Mouse (Mus musculus): ENCODE results near the gene Sfrp2. TPM values are rescaled to one million over a fixed set of nuclear protein-coding genes. Genes with fewer than 3 reads are reported as not detected.

Sfrp2 gene
- polyA plus RNA-seq, 1 experiment from 2014 or later = 86.6 TPM

- Histone ChIP-seq H3K4me2 (no peak overlapping the region), H3K4me3 (no peak overlapping the region), H3K4me1 (no peaks in the 10 kb centered on the region), H3K27ac (no peak overlapping the region), H3K9ac (no peak overlapping the region), H3K27me3 (no peaks in the 10 kb centered on the region), H3K36me3 (no peaks in the 10 kb centered on the region), H3K9me3 (no peaks in the 10 kb centered on the region)
- 63% methylated on average over 15 of the region's 15 CpGs for WGBS
- ATAC-seq (ENCODE audit: borderline replicate concordance, extremely low read depth, low FRiP score, low TSS enrichment) = no peak
Measured at GRCm38 (mm10) chr3:83755043-83755635, 11.0 kb upstream of the Sfrp2 start.

- Histone ChIP-seq H3K9ac (no peak overlapping the region), H3K36me3 (no peaks in the 10 kb centered on the region), H3K4me2 (no peak overlapping the region), H3K4me1 (no peaks in the 10 kb centered on the region), H3K4me3 (no peak overlapping the region), H3K9me3 (no peaks in the 10 kb centered on the region), H3K27ac (no peak overlapping the region), H3K27me3 (no peaks in the 10 kb centered on the region)
- 67% methylated on average over 6 of the region's 6 CpGs for WGBS
- ATAC-seq (ENCODE audit: borderline replicate concordance, extremely low read depth, low FRiP score, low TSS enrichment) = no peak
Measured at GRCm38 (mm10) chr3:83755666-83756065, 10.5 kb upstream of the Sfrp2 start.

- peaks cover 27% of the 10 kb centered on the region for H3K27me3 ChIP-seq
Measured at GRCm38 (mm10) chr3:83762361-83762760, 3.8 kb upstream of the Sfrp2 start.

GRCm38 (mm10) chr3:83763551-83764548 lies 2.3 kb upstream of the Sfrp2 start:
- Histone ChIP-seq H3K4me1 (peaks cover 27% of the 10 kb centered on the region), H3K4me3 (peak overlapping the region; percentile 39), H3K27me3 (peaks cover 36% of the 10 kb centered on the region), H3K9ac (peak overlapping the region; percentile 27; the same call in 1 of the 2 replicates), H3K36me3 (no peaks in the 10 kb centered on the region), H3K9me3 (no peaks in the 10 kb centered on the region), H3K27ac (no peak overlapping the region), H3K4me2 (peak overlapping the region; percentile 82)
- ATAC-seq (ENCODE audit: borderline replicate concordance, extremely low read depth, low FRiP score, low TSS enrichment) = peak; percentile 53; the same call in 1 of the 2 replicates
- WGBS = 8% methylated on average over 40 of the region's 40 CpGs

More at GRCm38 (mm10) chr3:83762361-83762760, 3.8 kb upstream of the Sfrp2 start:
- H3K4me3 ChIP-seq = no peak overlapping the region
- 70% methylated on average over 10 of the region's 10 CpGs for WGBS
- no peak overlapping the region for H3K9ac ChIP-seq
- ATAC-seq (ENCODE audit: borderline replicate concordance, extremely low read depth, low FRiP score, low TSS enrichment) = no peak
- no peak overlapping the region for H3K4me2 ChIP-seq
- H3K27ac ChIP-seq = no peak overlapping the region
- H3K9me3 ChIP-seq = no peaks in the 10 kb centered on the region
- H3K36me3 ChIP-seq = no peaks in the 10 kb centered on the region
- peaks cover 24% of the 10 kb centered on the region for H3K4me1 ChIP-seq

- Histone ChIP-seq H3K9ac (peak overlapping the region; percentile 54), H3K4me2 (peak overlapping the region; percentile 96), H3K9me3 (no peaks in the 10 kb centered on the region), H3K27ac (no peak overlapping the region), H3K36me3 (no peaks in the 10 kb centered on the region), H3K4me1 (peaks cover 28% of the 10 kb centered on the region), H3K4me3 (peak overlapping the region; percentile 52), H3K27me3 (peaks cover 38% of the 10 kb centered on the region)
- ATAC-seq (ENCODE audit: borderline replicate concordance, extremely low read depth, low FRiP score, low TSS enrichment) = peak; percentile 3
- WGBS = under 1% methylated on average over 25 of the region's 25 CpGs
Measured at GRCm38 (mm10) chr3:83766726-83767070, 577 bp downstream of the Sfrp2 start.

- 12% methylated on average over 10 of the region's 10 CpGs for WGBS
- Histone ChIP-seq H3K9ac (no peak overlapping the region), H3K36me3 (no peaks in the 10 kb centered on the region), H3K9me3 (no peaks in the 10 kb centered on the region), H3K27me3 (peaks cover 38% of the 10 kb centered on the region), H3K27ac (no peak overlapping the region), H3K4me3 (peak overlapping the region; percentile 52), H3K4me1 (peaks cover 28% of the 10 kb centered on the region), H3K4me2 (peak overlapping the region; percentile 96)
- ATAC-seq (ENCODE audit: borderline replicate concordance, extremely low read depth, low FRiP score, low TSS enrichment) = no peak
Measured at GRCm38 (mm10) chr3:83767121-83767520, 1.0 kb downstream of the Sfrp2 start.

GRCm38 (mm10) chr3:83768293-83769035 lies 2.3 kb downstream of the Sfrp2 start:
- Histone ChIP-seq H3K36me3 (no peaks in the 10 kb centered on the region), H3K27ac (no peak overlapping the region), H3K27me3 (peaks cover 32% of the 10 kb centered on the region), H3K4me2 (peak overlapping the region; percentile 96), H3K4me1 (peaks cover 28% of the 10 kb centered on the region), H3K4me3 (no peak overlapping the region), H3K9me3 (no peaks in the 10 kb centered on the region), H3K9ac (no peak overlapping the region)
- no peak for ATAC-seq (ENCODE audit: borderline replicate concordance, extremely low read depth, low FRiP score, low TSS enrichment)
- WGBS = 32% methylated on average over 11 of the region's 11 CpGs

- H3K36me3 ChIP-seq = no peaks in the 10 kb centered on the region
- no peak overlapping the region for H3K27ac ChIP-seq
- H3K9me3 ChIP-seq = no peaks in the 10 kb centered on the region
- no peak for ATAC-seq (ENCODE audit: borderline replicate concordance, extremely low read depth, low FRiP score, low TSS enrichment)
- no peak overlapping the region for H3K4me3 ChIP-seq
- H3K4me2 ChIP-seq = no peak overlapping the region
- peaks cover 32% of the 10 kb centered on the region for H3K27me3 ChIP-seq
- WGBS = 34% methylated on average over 10 of the region's 10 CpGs
- H3K4me1 ChIP-seq = peaks cover 26% of the 10 kb centered on the region
- no peak overlapping the region for H3K9ac ChIP-seq
Measured at GRCm38 (mm10) chr3:83769036-83769410, 2.9 kb downstream of the Sfrp2 start.

- no peak overlapping the region for H3K4me2 ChIP-seq
- WGBS = 83% methylated on average over 10 of the region's 10 CpGs
- no peak overlapping the region for H3K9ac ChIP-seq
- H3K36me3 ChIP-seq = no peaks in the 10 kb centered on the region
- no peak for ATAC-seq (ENCODE audit: borderline replicate concordance, extremely low read depth, low FRiP score, low TSS enrichment)
- no peaks in the 10 kb centered on the region for H3K9me3 ChIP-seq
- H3K27ac ChIP-seq = no peak overlapping the region
- no peak overlapping the region for H3K4me3 ChIP-seq
- H3K27me3 ChIP-seq = peaks cover 18% of the 10 kb centered on the region
- peaks cover 8% of the 10 kb centered on the region; the same call in 1 of the 2 replicates for H3K4me1 ChIP-seq
Measured at GRCm38 (mm10) chr3:83771160-83771869, 5.2 kb downstream of the Sfrp2 start.

- H3K9me3 ChIP-seq = no peaks in the 10 kb centered on the region
- H3K27me3 ChIP-seq = peaks cover 8% of the 10 kb centered on the region
- no peak overlapping the region for H3K4me2 ChIP-seq
- no peak overlapping the region for H3K27ac ChIP-seq
- ATAC-seq (ENCODE audit: borderline replicate concordance, extremely low read depth, low FRiP score, low TSS enrichment) = no peak
- WGBS = 87% methylated on average over 18 of the region's 18 CpGs
- no peaks in the 10 kb centered on the region for H3K36me3 ChIP-seq
- H3K9ac ChIP-seq = no peak overlapping the region
- H3K4me3 ChIP-seq = no peak overlapping the region
- 0 out of 2 replicates have a peak, but pooled peaks cover 4% of the 10 kb centered on the region for H3K4me1 ChIP-seq
Measured at GRCm38 (mm10) chr3:83773281-83773680, 7.2 kb downstream of the Sfrp2 start.

- Histone ChIP-seq H3K4me3 (no peak overlapping the region), H3K4me1 (no peaks in the 10 kb centered on the region), H3K9ac (no peak overlapping the region), H3K4me2 (no peak overlapping the region), H3K36me3 (no peaks in the 10 kb centered on the region), H3K27me3 (no peaks in the 10 kb centered on the region), H3K27ac (no peak overlapping the region), H3K9me3 (no peaks in the 10 kb centered on the region)
- ATAC-seq (ENCODE audit: borderline replicate concordance, extremely low read depth, low FRiP score, low TSS enrichment) = no peak
- whole genome bisulfite sequencing = 80% methylated on average over 9 of the region's 9 CpGs
Measured at GRCm38 (mm10) chr3:83775403-83775802, 9.3 kb downstream of the Sfrp2 start.

Data from lung, embryonic 15.5 days (tissue).